Mouse (Mus musculus) ovary, postnatal 10 days (tissue): Measurements from ENCODE around the gene Nrxn1.

ENCODE experiments used
- DNase-seq: peaks from one replicate; pipeline ENCODE4 v3.0.0; 2022; ENCODE audit warnings: low spot score

Gene Nrxn1

GRCm38 (mm10) chr17:90809197-90810163 is 283.4 kb downstream of the Nrxn1 start:
- peak; percentile 18 for DNase-seq

GRCm38 (mm10) chr17:90808256-90808655 is 284.6 kb downstream of the Nrxn1 start:
- no peak for DNase-seq

- no peak for DNase-seq
Measured at GRCm38 (mm10) chr17:90807199-90807598, 285.7 kb downstream of the Nrxn1 start.

- no peak for DNase-seq
Measured at GRCm38 (mm10) chr17:90798689-90799088, 294.2 kb downstream of the Nrxn1 start.

- DNase-seq: no peak
Measured at GRCm38 (mm10) chr17:90797659-90798288, 295.1 kb downstream of the Nrxn1 start.

- DNase-seq: no peak
Measured at GRCm38 (mm10) chr17:90796974-90797373, 295.9 kb downstream of the Nrxn1 start.

- DNase-seq: no peak
Measured at GRCm38 (mm10) chr17:90788491-90789127, 304.3 kb downstream of the Nrxn1 start.

GRCm38 (mm10) chr17:90788040-90788439 is 304.8 kb downstream of the Nrxn1 start:
- no peak for DNase-seq

- no peak for DNase-seq
Measured at GRCm38 (mm10) chr17:90787121-90787788, 305.6 kb downstream of the Nrxn1 start.

GRCm38 (mm10) chr17:90780481-90780880 is 312.4 kb downstream of the Nrxn1 start:
- no peak for DNase-seq

GRCm38 (mm10) chr17:90775397-90775796 is 317.5 kb downstream of the Nrxn1 start:
- DNase-seq: no peak

GRCm38 (mm10) chr17:90773233-90773632 is 319.6 kb downstream of the Nrxn1 start:
- DNase-seq: no peak

- no peak for DNase-seq
Measured at GRCm38 (mm10) chr17:90768216-90768615, 324.7 kb downstream of the Nrxn1 start.

- DNase-seq: no peak
Measured at GRCm38 (mm10) chr17:90727124-90727523, 365.7 kb downstream of the Nrxn1 start.

GRCm38 (mm10) chr17:90704773-90705172 is 388.1 kb downstream of the Nrxn1 start:
- DNase-seq: no peak

- DNase-seq: no peak
Measured at GRCm38 (mm10) chr17:90702626-90703025, 390.2 kb downstream of the Nrxn1 start.

GRCm38 (mm10) chr17:90696071-90696800 is 396.6 kb downstream of the Nrxn1 start:
- DNase-seq: no peak

- DNase-seq: no peak
Measured at GRCm38 (mm10) chr17:90695086-90695584, 397.7 kb downstream of the Nrxn1 start.

- DNase-seq: no peak
Measured at GRCm38 (mm10) chr17:90684172-90684571, 408.7 kb downstream of the Nrxn1 start.

- no peak for DNase-seq
Measured at GRCm38 (mm10) chr17:90681019-90681418, 411.9 kb downstream of the Nrxn1 start.

GRCm38 (mm10) chr17:90676676-90677075 is 416.2 kb downstream of the Nrxn1 start:
- no peak for DNase-seq
